Mouse (Mus musculus) forebrain, embryonic 11.5 days (tissue): ENCODE data around the gene Fam71f2. TPM values are rescaled to one million over a fixed set of nuclear protein-coding genes. Genes with fewer than 3 reads are reported as not detected.

Experiments
- ATAC-seq: fragments of 200-750 bp; cut with Nextera tagmentation; replicated peaks from 2 replicates; pipeline ENCODE4 v1.8.0; 2017; ENCODE audit warnings: moderate TSS enrichment; ENCODE audit not compliant: low FRiP score
- DNase-seq: peaks from one replicate; pipeline ENCODE4 v3.0.0-alpha.2; 2017; ENCODE audit warnings: low spot score
- H3K27ac ChIP-seq: fragments of 300-500 bp; sonication (generic); 2 replicates; pipeline ENCODE4 v1.5.1; 2014; ENCODE audit warnings: low read depth, low read length
- H3K27me3 ChIP-seq: fragments of 300-500 bp; sonication (generic); 2 replicates; pipeline ENCODE4 v1.6.1; 2014; ENCODE audit warnings: mild to moderate bottlenecking, low read length, mixed read lengths; ENCODE audit not compliant: control insufficient read depth, insufficient read depth
- H3K36me3 ChIP-seq: fragments of 300-500 bp; sonication (generic); 2 replicates; pipeline ENCODE4 v1.6.1; 2014; ENCODE audit warnings: mild to moderate bottlenecking, low read length, moderate library complexity, mixed read lengths; ENCODE audit not compliant: control insufficient read depth, insufficient read depth
- H3K4me1 ChIP-seq: fragments of 300-500 bp; sonication (generic); replicated peaks from 2 replicates; pipeline ENCODE4 v1.6.1; 2014; ENCODE audit warnings: low read length, mixed read lengths; ENCODE audit not compliant: control insufficient read depth, insufficient read depth
- H3K4me2 ChIP-seq: fragments of 300-500 bp; sonication (generic); 2 replicates; pipeline ENCODE4 v1.6.1; 2014; ENCODE audit warnings: low read depth, mild to moderate bottlenecking, low read length, moderate library complexity, mixed read lengths; ENCODE audit not compliant: severe bottlenecking
- H3K4me3 ChIP-seq: fragments of 300-500 bp; sonication (generic); 2 replicates; pipeline ENCODE4 v1.5.1; 2014; ENCODE audit warnings: low read depth, low read length
- H3K9ac ChIP-seq: fragments of 300-500 bp; sonication (generic); 2 replicates; pipeline ENCODE4 v1.6.1; 2014; ENCODE audit warnings: low read length
- H3K9me3 ChIP-seq: fragments of 300-500 bp; sonication (generic); 2 replicates; pipeline ENCODE4 v1.6.1; 2016; ENCODE audit warnings: low read length, mixed read lengths; ENCODE audit not compliant: control insufficient read depth
- WGBS: fragments of 180-500 bp; shearing (Covaris S2); extraction: QIAGEN DNeasy Blood & Tissue Kit; methylation state at CpG from one replicate; pipeline ENCODE4 v1.1.7; 2014; 5-methylcytosine and 5-hydroxymethylcytosine counted together
- polyA plus RNA-seq: library from polyadenylated mRNA; unstranded; fragments of >200 nt; fragmentation: Nextera tagmentation; extraction: Ambion mirVana; gene quantifications from 2 replicates; pipeline ENCODE4 v1.2.1, GENCODE M21; 2014

Gene Fam71f2
- polyA plus RNA-seq, 1 experiment from 2014 or later, result 0.52 TPM

DNA sequence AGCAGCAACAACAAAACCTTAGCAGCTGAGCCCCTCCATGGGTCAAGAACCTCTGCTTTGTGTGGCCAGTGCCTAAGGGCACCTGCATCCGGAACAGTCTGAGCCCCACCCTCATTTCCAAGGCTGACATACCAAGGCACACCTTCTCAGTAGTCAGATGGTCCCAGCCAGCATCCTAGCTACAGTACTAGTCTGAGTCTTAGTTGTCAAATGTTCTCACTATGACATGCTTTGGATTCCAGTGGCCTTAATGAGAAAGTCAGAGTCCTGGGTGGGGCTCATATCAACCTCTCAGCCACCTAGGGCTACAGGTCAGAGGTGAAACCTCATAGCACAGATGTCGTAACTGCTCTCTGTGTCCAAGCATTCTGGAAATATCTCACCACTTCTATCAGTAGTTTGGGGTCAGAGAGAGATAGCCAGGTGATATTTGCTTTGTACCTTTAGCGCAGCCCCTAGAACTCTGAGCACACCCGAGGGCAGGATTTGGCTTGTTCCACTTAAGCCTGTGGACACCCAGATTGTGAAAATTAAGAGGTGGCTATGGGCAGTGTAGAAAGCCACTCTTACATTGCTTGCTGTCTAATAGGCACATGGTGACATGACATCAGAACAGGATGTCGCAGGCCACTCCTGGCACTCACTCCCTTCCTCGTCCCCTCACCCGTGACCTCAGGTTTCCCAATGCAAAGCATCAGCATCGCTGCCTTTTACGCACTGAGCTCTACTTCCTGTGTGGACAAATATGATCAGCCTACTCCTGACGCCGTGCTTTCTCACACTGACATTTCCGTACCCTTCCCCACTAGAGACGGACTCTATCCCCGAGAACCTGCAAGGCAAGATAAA is 33.9 kb upstream of the Fam71f2 start:
- 81% methylated on average over 14 of the region's 14 CpGs for WGBS
- ATAC-seq (no peak), DNase-seq (peak; percentile 39)
- H3K9ac ChIP-seq, result no peak overlapping the region
- no peak overlapping the region for H3K4me3 ChIP-seq
- H3K27me3 ChIP-seq, result no peaks in the 10 kb centered on the region
- no peaks in the 10 kb centered on the region for H3K4me1 ChIP-seq
- H3K27ac ChIP-seq, result no peak overlapping the region
- H3K9me3 ChIP-seq, result no peaks in the 10 kb centered on the region
- no peaks in the 10 kb centered on the region for H3K36me3 ChIP-seq
- no peak overlapping the region for H3K4me2 ChIP-seq

DNA sequence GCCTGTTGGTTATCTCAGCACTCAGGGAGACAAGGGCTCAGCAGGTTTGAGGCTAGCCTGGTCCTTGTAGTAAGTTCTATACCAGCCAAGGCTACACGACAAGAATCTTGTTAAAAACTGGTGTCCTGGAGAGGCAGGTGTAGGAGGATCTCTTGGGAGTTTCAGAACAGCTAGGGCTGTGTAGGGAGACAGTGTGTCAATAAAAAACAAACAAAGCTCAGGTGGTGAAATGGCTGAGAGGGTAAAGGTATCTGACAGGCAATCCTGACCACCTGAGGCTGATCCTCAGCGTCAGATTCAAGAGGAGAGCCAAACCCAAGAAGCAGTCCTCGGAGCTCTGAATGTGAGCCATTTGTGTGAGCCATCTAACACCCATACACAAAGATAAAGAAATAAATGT is 33.2 kb upstream of the Fam71f2 start:
- WGBS, result 87% methylated on average over 3 of the region's 3 CpGs
- Histone ChIP-seq H3K9ac (no peak overlapping the region), H3K27ac (no peak overlapping the region), H3K4me2 (no peak overlapping the region), H3K27me3 (no peaks in the 10 kb centered on the region), H3K36me3 (no peaks in the 10 kb centered on the region), H3K4me1 (no peaks in the 10 kb centered on the region), H3K9me3 (no peaks in the 10 kb centered on the region), H3K4me3 (no peak overlapping the region)
- DNase-seq (peak; percentile 13), ATAC-seq (no peak)

DNA sequence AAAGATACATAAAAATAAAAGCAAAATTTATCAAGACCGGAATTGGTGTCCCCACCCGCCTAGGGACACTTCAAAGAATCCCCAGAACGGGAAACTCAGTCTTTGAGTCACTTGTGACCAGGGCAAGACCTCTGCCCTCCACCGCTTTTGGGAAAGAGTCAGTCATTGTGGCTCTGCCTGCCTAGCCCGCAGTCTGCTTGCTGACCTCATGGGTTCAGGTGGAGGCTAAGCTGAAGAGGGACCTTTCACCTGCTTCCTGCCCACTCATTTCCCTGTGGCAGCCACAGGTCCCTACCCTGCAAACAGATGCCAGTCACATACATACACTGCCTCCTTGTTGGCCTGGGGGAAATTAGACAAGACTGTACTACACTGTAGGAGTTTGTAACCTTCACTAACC is 32.8 kb upstream of the Fam71f2 start:
- Histone ChIP-seq H3K27me3 (no peaks in the 10 kb centered on the region), H3K9ac (no peak overlapping the region), H3K9me3 (no peaks in the 10 kb centered on the region), H3K27ac (no peak overlapping the region), H3K4me2 (no peak overlapping the region), H3K4me3 (no peak overlapping the region), H3K4me1 (no peaks in the 10 kb centered on the region), H3K36me3 (no peaks in the 10 kb centered on the region)
- ATAC-seq, result no peak
- peak; percentile 20 for DNase-seq
- 62% methylated on average over 5 of the region's 5 CpGs for WGBS

DNA sequence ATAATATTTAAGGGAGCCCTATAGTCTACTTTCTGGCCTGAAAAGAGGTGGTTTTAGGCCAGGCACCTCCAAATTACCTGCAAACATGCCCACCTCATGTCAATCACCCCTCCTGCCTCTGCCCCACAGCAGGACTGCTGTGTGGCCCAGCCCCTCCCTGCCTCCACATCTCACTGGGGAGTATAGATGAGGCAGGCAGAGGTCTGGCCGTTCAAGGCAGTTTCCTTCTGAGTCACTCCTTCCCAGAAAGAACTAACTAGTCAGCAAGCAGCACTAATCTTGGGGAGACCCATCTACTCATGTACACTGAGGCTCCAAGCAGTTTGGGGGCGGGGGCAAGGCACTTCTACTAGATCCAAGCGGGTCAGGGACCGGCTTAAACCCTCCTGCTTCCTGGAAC is 32.3 kb upstream of the Fam71f2 start:
- no peaks in the 10 kb centered on the region for H3K27me3 ChIP-seq
- no peaks in the 10 kb centered on the region for H3K36me3 ChIP-seq
- H3K9me3 ChIP-seq, result no peaks in the 10 kb centered on the region
- H3K27ac ChIP-seq, result no peak overlapping the region
- ATAC-seq (no peak), DNase-seq (no peak)
- 51% methylated on average over 4 of the region's 4 CpGs for WGBS
- no peak overlapping the region for H3K4me2 ChIP-seq
- H3K9ac ChIP-seq, result no peak overlapping the region
- no peaks in the 10 kb centered on the region for H3K4me1 ChIP-seq
- no peak overlapping the region for H3K4me3 ChIP-seq

DNA sequence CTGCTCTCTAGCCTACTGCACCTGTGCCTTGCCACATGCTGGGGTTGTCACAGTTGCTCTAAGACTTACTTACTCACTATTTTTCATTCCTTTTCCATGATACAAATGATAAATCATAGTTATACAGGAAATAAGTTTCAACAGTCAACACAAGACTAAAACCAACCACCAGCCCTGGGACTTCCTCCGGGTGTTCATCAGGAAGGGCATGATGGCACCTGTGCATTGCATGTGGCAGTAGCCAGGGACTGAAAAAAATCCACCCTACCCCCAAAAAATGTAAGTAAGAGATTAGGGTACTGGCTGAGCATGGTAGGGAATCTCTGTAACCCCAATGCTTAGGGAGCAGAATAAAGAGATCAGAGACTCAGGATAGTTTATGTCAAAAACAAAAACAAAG is 20.0 kb upstream of the Fam71f2 start:
- no peak overlapping the region for H3K4me3 ChIP-seq
- H3K27me3 ChIP-seq, result no peaks in the 10 kb centered on the region
- H3K9me3 ChIP-seq, result no peaks in the 10 kb centered on the region
- DNase-seq, result no peak
- H3K27ac ChIP-seq, result no peak overlapping the region
- no peak overlapping the region for H3K9ac ChIP-seq
- 81% methylated on average over 1 of the region's 1 CpGs for WGBS
- no peaks in the 10 kb centered on the region for H3K4me1 ChIP-seq
- H3K36me3 ChIP-seq, result no peaks in the 10 kb centered on the region
- no peak for ATAC-seq
- no peak overlapping the region for H3K4me2 ChIP-seq

DNA sequence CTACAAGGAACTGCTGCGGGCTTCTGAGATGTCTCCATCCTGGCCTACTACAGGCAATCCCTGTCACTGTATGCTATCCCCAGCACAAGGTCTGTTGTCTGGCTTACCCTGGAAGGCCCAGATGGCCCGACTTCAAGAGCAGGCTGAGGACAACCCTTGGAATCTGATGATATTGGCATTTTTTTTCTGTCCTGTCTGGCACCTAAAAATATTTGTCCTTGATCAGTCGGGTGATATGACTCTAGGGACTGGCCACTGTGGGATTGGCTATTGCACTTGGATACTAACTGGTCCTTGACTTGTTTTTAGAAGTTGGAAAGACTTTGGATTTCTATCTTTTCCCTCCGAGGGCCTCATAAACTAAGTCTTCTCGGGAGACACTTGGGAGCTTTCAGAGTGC is 17.6 kb upstream of the Fam71f2 start:
- Histone ChIP-seq H3K27me3 (no peaks in the 10 kb centered on the region), H3K9me3 (no peaks in the 10 kb centered on the region), H3K4me1 (no peaks in the 10 kb centered on the region), H3K27ac (no peak overlapping the region), H3K4me2 (no peak overlapping the region), H3K9ac (no peak overlapping the region), H3K36me3 (no peaks in the 10 kb centered on the region), H3K4me3 (no peak overlapping the region)
- WGBS, result 83% methylated on average over 5 of the region's 5 CpGs
- ATAC-seq (no peak), DNase-seq (no peak)

DNA sequence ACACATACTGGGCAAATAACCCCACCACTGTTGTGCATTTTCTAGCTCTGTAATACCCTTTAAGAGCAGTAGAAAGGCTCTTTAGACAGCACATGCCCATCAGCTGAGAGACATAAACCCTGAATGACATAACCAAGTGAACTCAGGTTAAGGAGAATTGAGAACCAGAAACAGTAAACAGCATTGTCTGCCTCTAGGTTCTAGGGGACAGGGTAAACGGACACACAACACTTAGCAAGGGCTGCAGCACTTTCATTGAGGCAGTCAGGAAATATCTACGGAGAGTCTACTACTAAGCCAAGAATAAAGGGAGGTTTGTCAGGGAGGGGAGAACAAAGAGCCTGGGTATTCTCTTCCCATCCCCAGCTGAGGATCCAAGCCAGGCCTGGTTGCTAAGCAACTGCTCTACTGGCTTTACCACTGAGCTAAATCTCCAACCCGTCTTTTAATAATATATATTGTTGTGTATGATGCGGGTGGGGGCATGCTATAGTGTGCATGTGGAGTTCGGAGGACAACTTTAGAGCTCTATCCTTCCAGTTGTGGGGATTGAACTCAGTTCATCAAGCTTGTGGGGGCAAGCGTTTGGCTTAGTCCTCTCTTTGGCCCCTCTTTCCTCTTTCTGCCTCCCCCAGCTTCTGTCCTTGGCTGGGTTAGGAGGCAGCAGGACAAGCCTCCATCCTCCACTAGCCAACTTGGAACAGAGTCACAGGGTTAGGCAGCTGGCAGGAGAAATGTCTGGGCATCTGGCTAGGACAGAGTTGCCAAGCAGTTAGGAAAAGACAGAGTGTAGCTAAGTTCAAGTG is 15.5 kb upstream of the Fam71f2 start:
- WGBS, result 48% methylated on average over 6 of the region's 6 CpGs
- H3K4me3 ChIP-seq, result no peak overlapping the region
- no peak overlapping the region for H3K27ac ChIP-seq
- no peak overlapping the region for H3K4me2 ChIP-seq
- DNase-seq (no peak), ATAC-seq (no peak)
- H3K9ac ChIP-seq, result no peak overlapping the region
- no peaks in the 10 kb centered on the region for H3K36me3 ChIP-seq
- no peaks in the 10 kb centered on the region for H3K9me3 ChIP-seq
- no peaks in the 10 kb centered on the region for H3K27me3 ChIP-seq
- H3K4me1 ChIP-seq, result no peaks in the 10 kb centered on the region

DNA sequence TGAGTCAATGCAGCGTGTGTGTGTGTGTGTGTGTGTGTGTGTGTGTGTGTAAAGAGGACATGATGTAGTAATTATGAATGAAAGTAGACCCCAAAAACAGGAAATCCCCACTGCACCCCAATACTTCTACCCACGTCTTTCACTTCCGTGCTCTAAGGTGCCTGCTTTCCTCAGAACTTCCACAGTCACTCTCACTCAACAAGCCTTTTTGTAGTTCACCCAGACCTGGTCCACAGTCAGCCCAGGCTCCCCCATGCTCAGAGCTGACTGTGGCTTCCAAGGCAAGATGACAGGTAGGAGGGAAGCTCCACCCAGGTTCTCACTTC is 15.0 kb upstream of the Fam71f2 start:
- ATAC-seq (no peak), DNase-seq (no peak)
- H3K9me3 ChIP-seq, result no peaks in the 10 kb centered on the region
- H3K4me1 ChIP-seq, result no peaks in the 10 kb centered on the region
- H3K4me3 ChIP-seq, result no peak overlapping the region
- H3K36me3 ChIP-seq, result no peaks in the 10 kb centered on the region
- WGBS, result 81% methylated on average over 3 of the region's 3 CpGs
- no peak overlapping the region for H3K4me2 ChIP-seq
- H3K9ac ChIP-seq, result no peak overlapping the region
- H3K27ac ChIP-seq, result no peak overlapping the region
- no peaks in the 10 kb centered on the region for H3K27me3 ChIP-seq
